Mouse (Mus musculus) gastrocnemius, adult 18-20 months (tissue): ENCODE measurements around the gene Cpeb1. TPM values are rescaled to one million over a fixed set of nuclear protein-coding genes. Genes with fewer than 3 reads are reported as not detected.
A peak's percentile ranks its signal among the peaks of the same experiment; 100 is the strongest.

ENCODE experiments used
- DNase-seq: peaks from one replicate; pipeline ENCODE4 v3.0.0; 2021; ENCODE audit warnings: low spot score
- long read RNA-seq, 2 experiments: library from polyadenylated mRNA; stranded (forward); transcript quantifications; one replicate each; pipeline ENCODE4 v2.0.0; 2021
- total RNA-seq, 2 experiments: library from RNA; stranded (reverse); gene quantifications; 2 replicates each; pipeline ENCODE4 v1.2.3; 2021

Cpeb1 gene
- total RNA-seq: 10 to 100 TPM; 47.5 to 67.3 TPM
- long read RNA-seq, experiment 1, partial matches to known transcripts: 37 of 87 reads
- long read RNA-seq, experiment 1, other reads (novel, unspliced or antisense): 50 of 87 reads
- long read RNA-seq, experiment 2, partial matches to known transcripts: 8 of 29 reads
- long read RNA-seq, experiment 2, other reads (novel, unspliced or antisense): 21 of 29 reads

- peak; percentile 76 for DNase-seq
Observed at GRCm38 (mm10) chr7:81455155-81455651, at the start of gene Cpeb1. TSS of gene Cpeb1 (minus strand) at chr7:81455465.

- DNase-seq: no peak
Observed at GRCm38 (mm10) chr7:81501050-81501449, 45.8 kb upstream of the Cpeb1 start.

GRCm38 (mm10) chr7:81498181-81498580 is 42.9 kb upstream of the Cpeb1 start, which contains the start of gene BC048679:
TSS of gene BC048679 (minus strand) at chr7:81498281.
- no peak for DNase-seq

- no peak for DNase-seq
Observed at GRCm38 (mm10) chr7:81497171-81497570, 41.9 kb upstream of the Cpeb1 start.

GRCm38 (mm10) chr7:81493331-81494021 is 38.2 kb upstream of the Cpeb1 start, which contains the start of gene Ap3b2:
TSS of gene Ap3b2 (minus strand) at chr7:81493925.
- peak; percentile 46 for DNase-seq

GRCm38 (mm10) chr7:81492628-81493027 is 37.4 kb upstream of the Cpeb1 start:
- no peak for DNase-seq

GRCm38 (mm10) chr7:81489649-81490048 is 34.4 kb upstream of the Cpeb1 start:
- no peak for DNase-seq

- no peak for DNase-seq
Observed at GRCm38 (mm10) chr7:81480800-81481199, 25.5 kb upstream of the Cpeb1 start.

GRCm38 (mm10) chr7:81479531-81480090 is 24.3 kb upstream of the Cpeb1 start:
- peak; percentile 18 for DNase-seq

GRCm38 (mm10) chr7:81478261-81478660 is 23.0 kb upstream of the Cpeb1 start:
- peak; percentile 15 for DNase-seq

- DNase-seq: no peak
Observed at GRCm38 (mm10) chr7:81476833-81477232, 21.6 kb upstream of the Cpeb1 start.

GRCm38 (mm10) chr7:81475221-81475620 is 20.0 kb upstream of the Cpeb1 start:
- DNase-seq: no peak

- DNase-seq: no peak
Observed at GRCm38 (mm10) chr7:81464906-81465450, 9.7 kb upstream of the Cpeb1 start.

GRCm38 (mm10) chr7:81464116-81464515 is 8.9 kb upstream of the Cpeb1 start:
- DNase-seq: no peak

- no peak for DNase-seq
Observed at GRCm38 (mm10) chr7:81462815-81463214, 7.5 kb upstream of the Cpeb1 start.

- DNase-seq: peak; percentile 68
Observed at GRCm38 (mm10) chr7:81454331-81455039, 780 bp downstream of the Cpeb1 start.

GRCm38 (mm10) chr7:81453443-81454274 is 1.6 kb downstream of the Cpeb1 start:
- DNase-seq: peak; percentile 62

- DNase-seq: peak; percentile 58
Observed at GRCm38 (mm10) chr7:81452971-81453441, 2.3 kb downstream of the Cpeb1 start.

GRCm38 (mm10) chr7:81398957-81399356 is 56.3 kb downstream of the Cpeb1 start:
- DNase-seq: no peak

GRCm38 (mm10) chr7:81379363-81379762 is 75.9 kb downstream of the Cpeb1 start:
- no peak for DNase-seq
